Mouse (Mus musculus) intestine, embryonic 15.5 days (tissue): ENCODE data around the gene Cyp2d34. TPM values are rescaled to one million over a fixed set of nuclear protein-coding genes. Genes with fewer than 3 reads are reported as not detected.

Experiments
- ATAC-seq: fragments of 200-750 bp; cut with Nextera tagmentation; 2 replicates; pipeline ENCODE4 v1.8.0; 2017; ENCODE audit warnings: moderate TSS enrichment, moderate library complexity
- H3K27ac ChIP-seq: fragments of 300-500 bp; sonication (generic); 2 replicates; pipeline ENCODE4 v1.5.1; 2015; ENCODE audit warnings: mild to moderate bottlenecking, inconsistent platforms
- H3K27me3 ChIP-seq: fragments of 300-500 bp; sonication (generic); replicated peaks from 2 replicates; pipeline ENCODE4 v1.6.1; 2015; ENCODE audit warnings: inconsistent platforms
- H3K36me3 ChIP-seq: fragments of 300-500 bp; sonication (generic); 2 replicates; pipeline ENCODE4 v1.6.1; 2015; ENCODE audit warnings: inconsistent platforms
- H3K4me1 ChIP-seq: fragments of 300-500 bp; sonication (generic); replicated peaks from 2 replicates; pipeline ENCODE4 v1.6.1; 2015; ENCODE audit warnings: inconsistent platforms
- H3K4me2 ChIP-seq: fragments of 300-500 bp; sonication (generic); replicated peaks from 2 replicates; pipeline ENCODE4 v1.6.1; 2015; ENCODE audit warnings: mild to moderate bottlenecking, inconsistent platforms
- H3K4me3 ChIP-seq: fragments of 300-500 bp; sonication (generic); replicated peaks from 2 replicates; pipeline ENCODE4 v1.5.1; 2015; ENCODE audit warnings: inconsistent platforms
- H3K9ac ChIP-seq: fragments of 300-500 bp; sonication (generic); 2 replicates; pipeline ENCODE4 v1.6.1; 2015; ENCODE audit warnings: inconsistent platforms
- H3K9me3 ChIP-seq: fragments of 300-500 bp; sonication (generic); 2 replicates; pipeline ENCODE4 v1.6.1; 2016; ENCODE audit warnings: inconsistent platforms
- WGBS: fragments of 180-500 bp; shearing (Covaris S2); methylation state at CpG from one replicate; pipeline ENCODE4 v1.1.7; 2015; 5-methylcytosine and 5-hydroxymethylcytosine counted together
- polyA plus RNA-seq: library from polyadenylated mRNA; unstranded; fragments of >200 nt; fragmentation: Nextera tagmentation; extraction: Ambion mirVana; gene quantifications from 2 replicates; pipeline ENCODE4 v1.2.1, GENCODE M21; 2015

Gene Cyp2d34
- polyA plus RNA-seq, 1 experiment from 2014 or later = not detected

DNA sequence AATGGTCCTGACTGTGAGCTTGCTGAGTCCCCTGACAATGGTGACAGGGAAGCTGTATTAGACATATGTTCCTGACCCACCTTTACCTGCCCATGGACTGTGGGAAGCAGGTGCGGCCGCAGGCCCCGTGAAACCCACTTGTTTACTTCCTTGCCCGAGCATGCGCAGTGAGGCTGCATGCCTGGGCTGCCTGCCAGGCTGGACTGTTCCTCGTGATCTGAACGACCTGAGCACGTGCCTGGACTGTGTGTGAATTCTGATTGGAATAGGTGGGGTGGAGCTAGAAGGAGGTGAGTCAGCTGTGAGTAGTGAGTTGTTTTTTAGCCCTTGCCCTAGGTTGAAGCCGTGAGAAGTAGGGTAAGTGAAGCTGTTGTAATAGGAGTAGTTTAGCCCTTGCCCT is 38.1 kb downstream of the Cyp2d34 start:
- Histone ChIP-seq H3K27ac (no peak overlapping the region), H3K27me3 (no peaks in the 10 kb centered on the region), H3K36me3 (no peaks in the 10 kb centered on the region), H3K9me3 (no peaks in the 10 kb centered on the region), H3K4me1 (no peaks in the 10 kb centered on the region), H3K9ac (no peak overlapping the region), H3K4me2 (no peak overlapping the region), H3K4me3 (no peak overlapping the region)
- 67% methylated on average over 9 of the region's 9 CpGs for WGBS
- no peak for ATAC-seq

DNA sequence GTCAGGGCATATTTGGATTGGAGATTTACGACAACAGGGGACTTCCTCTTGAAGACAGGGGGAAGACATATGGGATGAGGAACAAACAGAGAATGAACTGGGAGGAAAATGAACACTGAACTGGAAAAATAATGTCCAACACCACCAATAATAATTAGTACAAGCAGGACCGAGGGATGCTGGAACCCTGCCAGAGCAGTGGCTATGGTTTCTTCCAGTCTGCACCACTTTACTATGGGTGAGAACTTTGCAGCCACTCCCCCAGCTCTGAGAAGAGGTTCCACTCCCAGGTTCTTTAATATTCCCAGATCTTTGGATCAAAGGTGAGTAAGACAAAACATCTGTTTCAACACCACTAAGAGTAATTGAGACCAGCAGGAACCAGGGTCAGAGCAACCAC is 41.7 kb downstream of the Cyp2d34 start:
- Histone ChIP-seq H3K4me3 (no peak overlapping the region), H3K27ac (no peak overlapping the region), H3K27me3 (no peaks in the 10 kb centered on the region), H3K36me3 (no peaks in the 10 kb centered on the region), H3K4me2 (no peak overlapping the region), H3K9me3 (no peaks in the 10 kb centered on the region), H3K9ac (no peak overlapping the region), H3K4me1 (no peaks in the 10 kb centered on the region)
- 76% methylated on average over 2 of the region's 2 CpGs for WGBS
- no peak for ATAC-seq

DNA sequence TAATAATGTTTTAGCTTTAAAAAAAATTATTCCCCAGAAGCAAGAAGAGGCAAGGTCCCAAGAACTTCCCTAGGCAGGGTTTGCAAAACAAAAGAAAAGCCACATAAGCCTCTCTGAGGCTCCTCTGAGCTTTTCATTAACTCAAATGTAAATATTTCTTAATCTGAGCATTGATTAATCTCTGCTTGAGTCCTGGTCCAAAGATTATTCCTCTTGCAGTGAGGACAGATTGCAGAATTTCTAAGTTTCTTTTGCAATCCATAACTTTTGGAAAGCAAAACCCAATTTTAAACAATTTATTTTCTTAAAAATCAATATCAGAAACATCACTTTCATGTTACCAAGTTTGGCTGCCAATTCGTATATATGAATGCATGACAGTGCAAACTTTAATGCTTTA is 47.9 kb downstream of the Cyp2d34 start:
- H3K27ac ChIP-seq = no peak overlapping the region

More for the DNA sequence above, 47.9 kb downstream of the Cyp2d34 start:
- Histone ChIP-seq H3K9ac (no peak overlapping the region), H3K4me1 (no peaks in the 10 kb centered on the region), H3K27me3 (no peaks in the 10 kb centered on the region), H3K9me3 (no peaks in the 10 kb centered on the region), H3K4me3 (no peak overlapping the region), H3K4me2 (no peak overlapping the region), H3K36me3 (no peaks in the 10 kb centered on the region)
- ATAC-seq = no peak
- WGBS = 82% methylated on average over 1 of the region's 1 CpGs

Other genes with a start within 250 kb of the Cyp2d34 start
- gene Cyp2d22, start 240.7 kb downstream of the Cyp2d34 start, polyA plus RNA-seq = 9.0 and 11.2 TPM in 2 replicates
- not detected in 2 replicates for gene Cyp2d11, start 226.9 kb downstream of the Cyp2d34 start, polyA plus RNA-seq
- gene Cyp2d10, start 213.8 kb downstream of the Cyp2d34 start, polyA plus RNA-seq = 0.83 and 1.0 TPM in 2 replicates
- 0.19 and 0.30 TPM in 2 replicates for gene Cyp2d9, start 187.5 kb downstream of the Cyp2d34 start, polyA plus RNA-seq
- gene Cyp2d12, start 65.9 kb downstream of the Cyp2d34 start, polyA plus RNA-seq = not detected in 2 replicates
- not detected in 2 replicates for gene Cyp2d40, start 143.2 kb upstream of the Cyp2d34 start, polyA plus RNA-seq
- 12.0 and 16.3 TPM in 2 replicates for gene Cyp2d26, start 173.3 kb upstream of the Cyp2d34 start, polyA plus RNA-seq